Mouse (Mus musculus): ENCODE measurements around the gene Pex11g.

Pex11g gene

DNA sequence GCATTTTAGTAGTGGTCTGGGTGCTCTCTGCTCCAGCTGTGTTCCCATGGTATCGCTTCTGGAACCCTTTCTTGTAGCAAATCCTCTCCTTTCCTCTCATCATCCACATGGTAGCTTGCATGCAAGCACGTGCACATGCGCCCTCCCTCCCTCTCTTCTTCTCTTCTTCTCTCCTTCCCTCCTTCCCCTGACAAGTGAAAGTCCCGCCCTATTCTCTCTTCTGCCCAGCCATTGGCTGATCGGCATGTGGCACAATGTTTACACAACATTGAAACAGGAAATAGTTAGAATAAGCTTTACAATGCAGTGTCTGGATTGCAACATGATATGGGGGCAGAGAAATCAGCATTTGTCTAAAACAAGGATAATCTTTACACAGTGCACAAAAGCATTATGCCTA is 14.1 kb upstream of the Pex11g start:
- no peak for DNase-seq (ENCODE audit: low spot score in 2 of 2)

DNA sequence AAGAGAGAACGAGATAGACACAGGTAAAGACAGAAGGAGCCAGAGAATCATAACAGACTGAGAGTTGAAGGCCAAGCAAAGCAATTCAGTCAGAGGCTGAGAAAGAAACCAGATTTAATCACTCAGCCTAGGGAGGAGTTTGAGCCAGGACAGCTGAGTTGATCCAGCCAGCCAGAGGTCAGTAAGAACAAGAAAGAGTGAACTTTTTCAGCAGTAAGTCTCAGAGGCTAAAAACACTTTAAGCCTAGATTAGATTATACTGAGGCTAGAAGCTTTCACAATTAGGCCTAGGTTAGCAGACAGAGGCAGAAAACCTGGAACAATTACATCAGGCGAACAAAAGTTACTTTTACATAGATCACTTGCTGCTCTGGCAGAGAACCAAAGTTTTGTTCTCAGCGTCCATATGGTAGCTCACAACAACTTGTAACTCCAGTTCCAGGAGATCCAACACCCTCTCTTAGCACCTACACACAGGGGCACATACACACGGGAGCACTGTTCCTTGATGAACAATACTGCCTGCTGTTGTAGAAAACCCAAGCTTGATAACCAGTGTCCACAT is 12.8 kb upstream of the Pex11g start:
- DNase-seq (ENCODE audit: low spot score in 2 of 2): no peak

DNA sequence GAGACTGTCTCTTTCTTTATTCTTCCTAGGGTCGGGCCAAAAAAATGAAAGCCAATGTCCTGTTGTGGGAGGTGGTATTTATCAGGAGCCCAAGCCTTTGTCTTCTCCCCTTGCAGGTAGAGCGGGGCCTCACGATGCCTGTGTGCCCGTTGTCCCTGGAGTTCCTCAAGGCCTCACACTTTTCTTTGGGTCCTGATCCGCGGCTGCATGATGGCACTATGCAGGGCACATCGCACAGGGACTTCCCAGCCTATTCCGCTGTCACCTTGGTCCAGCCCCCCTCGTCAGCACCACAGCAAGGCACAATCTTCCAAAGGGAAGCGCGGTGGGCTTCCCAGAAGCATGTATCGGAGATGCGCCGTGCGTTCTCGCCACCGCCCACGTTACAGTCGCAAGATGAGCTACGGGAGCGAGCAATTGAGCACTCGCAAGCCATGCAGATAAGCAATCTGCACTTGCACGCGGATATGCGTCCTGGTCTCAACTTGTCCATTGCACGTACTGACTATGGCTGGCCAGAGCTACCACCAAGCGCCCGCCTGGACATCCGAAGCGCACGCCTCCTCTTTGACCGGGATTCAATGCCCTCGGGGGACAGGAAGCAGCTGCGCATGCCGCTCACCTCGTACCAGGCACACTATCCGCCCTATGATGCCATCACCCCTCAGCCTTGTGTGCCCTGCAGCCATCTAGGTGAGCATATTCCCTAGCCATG is 8.4 kb upstream of the Pex11g start:
- DNase-seq (ENCODE audit: low spot score in 2 of 2): no peak

DNA sequence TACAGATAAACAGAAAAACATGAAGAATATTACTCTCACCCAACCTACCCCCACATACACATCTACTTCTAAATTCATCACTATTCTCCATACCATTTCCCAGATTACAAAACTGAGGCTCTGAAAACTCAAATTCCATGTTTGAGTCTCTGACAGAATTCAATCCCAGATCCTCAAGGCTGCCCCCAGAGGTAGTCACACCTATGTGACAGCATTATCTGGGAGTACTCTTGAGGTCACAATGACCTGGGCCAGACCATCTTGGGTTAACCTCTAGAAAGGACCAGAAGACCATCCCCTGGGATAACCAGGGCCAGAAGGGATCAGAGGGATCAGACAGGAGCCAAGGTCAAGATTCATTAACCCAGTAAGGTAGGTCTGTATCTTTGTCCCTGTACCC is 3.1 kb upstream of the Pex11g start, which contains the start of gene Tex45:
Tex45 (plus strand) TSS at position 301 of the 400 bp plus-strand sequence.
- no peak for DNase-seq (ENCODE audit: low spot score in 2 of 2)

DNA sequence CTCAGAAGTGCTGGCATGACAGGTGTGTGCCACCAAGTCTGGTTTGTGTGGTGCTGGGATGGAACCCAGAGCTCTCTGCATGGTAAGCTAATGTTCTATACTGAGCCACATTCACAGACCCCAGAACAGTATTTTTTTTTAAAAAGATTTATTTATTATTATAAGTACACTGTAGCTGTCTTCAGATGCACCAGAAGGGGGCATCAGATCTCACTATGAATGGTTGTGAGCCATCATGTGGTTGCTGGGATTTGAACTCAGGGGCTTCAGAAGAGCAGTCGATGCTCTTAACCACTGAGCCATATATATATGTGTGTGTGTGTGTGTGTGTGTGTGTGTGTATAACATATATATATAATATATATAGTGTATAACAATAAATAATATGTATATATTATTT is 1.4 kb upstream of the Pex11g start:
- no peak for DNase-seq (ENCODE audit: low spot score in 2 of 2)

DNA sequence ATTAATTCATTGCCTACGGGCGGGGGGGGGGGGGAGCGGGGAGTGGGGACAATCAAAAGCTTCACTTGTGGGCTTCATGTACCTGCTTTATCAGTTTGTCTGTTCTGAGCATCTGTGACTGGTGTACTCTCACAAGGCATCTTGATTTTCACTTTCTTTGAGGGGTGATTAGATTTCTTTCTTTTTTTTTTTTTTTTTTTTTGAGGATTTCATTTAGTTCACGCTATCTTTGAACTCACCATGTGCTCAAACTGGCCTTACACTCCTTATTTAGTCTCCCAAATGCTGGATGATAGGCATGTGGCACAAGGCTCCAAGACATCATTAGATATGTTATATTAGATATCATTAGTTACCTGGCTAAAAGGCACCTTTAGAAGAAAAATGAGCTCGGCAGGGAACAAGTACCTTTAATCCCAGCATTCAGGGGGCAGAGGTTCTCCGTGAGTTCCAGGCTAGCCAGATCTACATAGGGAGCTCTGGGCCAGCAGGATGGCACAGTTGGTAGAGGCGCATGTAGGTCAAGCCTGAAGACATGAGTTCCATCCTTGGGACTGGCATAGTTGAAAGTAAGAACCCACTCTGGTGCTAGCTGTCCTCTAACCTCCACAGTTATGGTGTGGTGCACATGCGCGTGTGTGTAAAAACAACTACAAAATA is 536 bp upstream of the Pex11g start:
- no peak for DNase-seq (ENCODE audit: low spot score in 2 of 2)

DNA sequence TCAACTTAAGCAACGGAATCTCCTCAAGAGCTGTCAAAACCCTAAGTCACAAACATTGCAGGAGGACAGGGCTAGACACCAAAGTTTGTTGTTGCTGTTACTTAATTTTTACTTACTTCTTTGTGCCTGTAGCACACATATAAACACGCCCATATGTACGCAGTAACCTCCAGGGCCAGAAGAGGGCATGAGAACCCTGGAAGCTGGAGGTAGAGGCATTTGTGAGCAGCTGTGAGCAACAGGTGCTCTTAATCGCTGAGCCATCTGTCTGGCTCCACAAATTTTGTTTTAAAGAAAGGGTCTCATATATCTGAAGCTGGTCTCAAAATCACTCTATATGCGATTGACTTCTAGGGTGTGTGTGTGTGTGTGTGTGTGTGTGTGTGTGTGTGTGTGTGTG is 3.2 kb downstream of the Pex11g start:
- DNase-seq (ENCODE audit: low spot score in 2 of 2): no peak

DNA sequence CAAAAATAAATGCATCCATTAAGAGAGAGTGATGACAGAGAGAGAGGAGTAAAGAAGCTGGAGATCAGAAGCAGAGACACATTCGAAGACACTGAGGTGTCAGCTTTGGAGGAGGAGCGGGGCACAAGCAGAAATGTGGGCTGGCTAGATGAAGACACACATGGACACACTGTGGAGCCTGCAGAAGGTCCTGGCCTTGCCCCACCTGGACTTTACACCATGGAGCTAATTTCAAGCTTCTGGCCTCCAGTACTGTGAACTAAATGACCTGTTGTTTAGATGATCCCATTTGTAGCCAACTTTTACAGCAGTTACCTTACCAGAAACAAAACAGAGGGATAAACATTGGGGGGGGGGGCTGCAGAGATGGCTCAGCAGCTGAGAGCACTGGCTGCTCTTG is 4.2 kb downstream of the Pex11g start:
- DNase-seq (ENCODE audit: low spot score in 2 of 2): no peak

DNA sequence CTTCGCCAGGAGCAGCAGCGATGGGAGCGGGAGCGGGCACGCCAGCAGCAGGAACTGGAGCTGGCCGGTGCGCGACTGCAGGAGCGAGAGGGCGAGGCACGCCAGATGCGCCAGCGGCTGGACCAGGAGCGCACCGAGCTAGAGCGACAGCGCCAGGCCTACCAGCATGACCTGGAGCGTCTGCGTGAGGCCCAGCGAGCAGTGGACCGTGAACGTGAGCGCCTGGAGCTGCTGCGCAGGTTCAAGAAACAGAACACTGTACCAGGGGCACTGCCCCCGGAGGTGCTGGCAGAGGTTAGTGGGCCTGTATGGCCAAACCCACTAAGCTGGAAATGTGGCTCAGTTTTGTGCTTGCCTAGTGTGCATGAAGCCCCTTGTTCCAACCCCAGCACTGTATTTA is 15.5 kb downstream of the Pex11g start:
- DNase-seq (ENCODE audit: low spot score in 2 of 2): no peak

DNA sequence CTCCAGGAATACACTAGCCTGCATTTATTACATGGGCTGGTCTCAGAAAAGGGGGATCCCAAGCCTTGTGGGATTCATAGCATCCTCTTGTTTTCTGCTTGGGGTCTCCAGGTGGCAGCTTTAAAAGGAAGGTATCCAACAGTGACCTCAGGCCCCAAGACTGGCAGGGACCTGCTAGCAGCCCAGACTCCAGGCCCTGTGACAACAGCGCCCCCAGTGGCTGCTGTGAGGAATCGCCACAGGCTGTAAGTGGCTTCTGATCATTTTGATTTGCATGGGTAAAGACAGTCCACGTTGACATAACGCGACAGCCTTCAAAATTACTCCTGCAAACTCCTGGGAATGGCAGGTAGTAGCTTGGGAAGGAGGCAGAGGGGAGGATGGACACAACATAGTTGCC is 16.8 kb downstream of the Pex11g start:
- peak; percentile 35 to 54 for DNase-seq (ENCODE audit: low spot score in 2 of 2)

DNA sequence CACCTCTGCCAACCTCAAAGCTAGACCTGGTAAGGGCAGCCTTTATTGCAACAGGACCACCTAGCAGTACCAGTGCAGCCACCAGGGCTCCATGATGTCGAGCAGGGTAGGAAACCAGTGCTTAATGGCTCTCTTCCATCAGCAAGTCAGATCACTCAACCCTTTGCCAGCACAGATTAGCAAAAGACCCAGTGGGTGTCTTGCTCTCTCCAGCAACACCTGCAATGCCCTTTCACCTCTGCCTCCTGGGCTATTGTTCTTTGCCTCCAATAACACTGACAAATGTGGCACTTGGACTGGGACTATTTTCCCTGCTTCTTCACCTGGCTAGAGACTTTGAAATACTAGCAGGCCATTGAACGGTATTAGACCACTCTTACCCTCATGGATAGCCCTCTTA is 18.3 kb downstream of the Pex11g start:
- no peak for DNase-seq (ENCODE audit: low spot score in 2 of 2)

DNA sequence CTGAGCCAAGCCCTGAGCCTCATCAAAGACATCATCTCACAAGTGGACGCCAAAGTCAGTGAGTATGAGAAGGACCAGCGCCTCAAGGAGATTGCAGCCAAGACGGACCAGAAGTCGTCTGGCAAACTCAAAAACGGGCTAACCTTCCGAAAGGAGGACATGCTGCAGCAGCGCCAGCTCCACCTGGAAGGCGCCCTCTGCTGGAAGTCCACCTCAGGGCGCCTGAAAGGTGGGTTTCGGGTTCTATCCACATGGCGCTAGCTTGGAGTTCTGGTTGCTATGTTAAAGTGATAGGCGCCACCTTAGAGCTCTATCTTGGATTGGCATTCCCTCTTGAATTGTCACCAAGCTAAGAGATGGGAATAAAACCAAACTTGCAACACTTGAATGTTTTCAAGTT is 28.0 kb downstream of the Pex11g start:
- DNase-seq (ENCODE audit: low spot score in 2 of 2): no peak

DNA sequence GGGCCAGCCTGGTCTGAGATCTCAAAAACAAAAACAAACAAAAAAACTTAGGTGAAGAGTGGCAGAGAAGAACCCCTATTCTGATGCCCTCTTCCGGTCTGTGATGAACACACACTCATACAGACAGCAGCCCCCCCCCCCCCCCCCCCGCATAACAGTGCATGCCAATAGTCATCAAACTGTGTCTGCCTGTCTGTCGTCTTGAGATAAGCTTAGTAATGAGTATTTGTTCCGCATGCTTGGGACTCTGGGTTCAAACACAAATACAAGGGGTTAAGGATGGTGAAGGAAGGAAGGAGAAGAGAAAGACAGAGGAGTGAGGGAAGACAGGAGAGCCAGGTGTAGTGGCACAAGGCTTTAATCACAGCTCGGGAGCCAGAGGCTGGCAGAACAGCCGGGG is 31.0 kb downstream of the Pex11g start:
- DNase-seq (ENCODE audit: low spot score in 2 of 2): no peak

DNA sequence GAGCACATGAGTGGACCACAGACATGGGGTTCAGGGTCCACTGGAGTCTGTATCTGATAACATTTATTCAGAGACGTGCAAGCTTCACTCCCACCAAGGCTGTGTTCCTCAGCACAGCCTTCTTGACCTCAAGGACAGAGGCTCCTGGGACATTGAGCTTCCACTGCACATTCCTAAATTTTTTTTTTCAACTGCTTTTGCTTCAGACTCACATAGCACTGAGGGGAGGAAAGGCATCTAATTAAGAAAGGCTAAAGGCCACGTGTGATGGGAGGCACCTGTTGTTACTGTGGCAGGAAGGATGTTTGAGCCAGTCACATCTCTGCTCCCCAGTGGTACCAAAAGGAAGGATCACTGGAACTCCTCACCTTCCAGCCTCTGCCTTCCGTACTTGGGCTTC is 36.4 kb downstream of the Pex11g start:
- no peak for DNase-seq (ENCODE audit: low spot score in 2 of 2)

DNA sequence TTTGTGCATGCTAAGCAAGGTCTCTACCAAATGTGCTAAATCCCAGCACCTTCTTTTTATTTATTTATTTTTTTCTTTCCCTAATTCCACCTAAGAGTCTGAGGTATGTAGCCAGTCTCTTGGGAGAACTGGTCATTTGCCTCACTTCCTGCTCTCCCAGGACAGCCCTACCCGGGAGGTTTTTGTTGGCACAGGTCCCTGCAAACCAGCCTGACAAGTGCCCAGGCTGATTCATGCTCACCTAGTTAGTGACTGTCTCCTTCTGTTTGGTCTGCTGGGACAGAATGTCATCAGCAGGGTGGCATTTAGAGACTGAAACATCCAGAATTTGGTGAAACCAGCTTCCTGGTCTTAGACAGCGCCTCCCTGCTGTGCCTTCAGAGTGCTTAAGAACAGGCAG is 37.5 kb downstream of the Pex11g start:
- DNase-seq (ENCODE audit: low spot score in 2 of 2): peak; percentile 83 to 88

DNA sequence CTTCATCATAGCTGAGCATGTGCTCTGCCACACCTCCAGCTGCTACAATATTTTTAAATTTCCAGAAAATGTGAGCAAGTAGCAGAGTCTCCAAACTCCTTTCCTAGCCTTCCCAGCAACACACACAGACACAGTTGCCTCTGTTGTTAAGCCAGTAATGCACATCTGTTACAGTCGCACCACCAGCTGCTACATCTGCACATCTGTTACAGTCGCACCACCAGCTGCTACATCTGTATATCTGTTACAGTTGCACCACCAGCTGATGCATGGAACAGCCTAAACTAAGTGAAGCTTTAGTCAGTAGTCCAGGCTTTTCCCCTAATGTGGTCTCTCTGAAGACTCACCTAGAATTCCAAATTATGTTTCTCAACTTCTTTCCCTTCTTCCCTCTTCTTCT is 39.1 kb downstream of the Pex11g start:
- no peak for DNase-seq (ENCODE audit: low spot score in 2 of 2)

DNA sequence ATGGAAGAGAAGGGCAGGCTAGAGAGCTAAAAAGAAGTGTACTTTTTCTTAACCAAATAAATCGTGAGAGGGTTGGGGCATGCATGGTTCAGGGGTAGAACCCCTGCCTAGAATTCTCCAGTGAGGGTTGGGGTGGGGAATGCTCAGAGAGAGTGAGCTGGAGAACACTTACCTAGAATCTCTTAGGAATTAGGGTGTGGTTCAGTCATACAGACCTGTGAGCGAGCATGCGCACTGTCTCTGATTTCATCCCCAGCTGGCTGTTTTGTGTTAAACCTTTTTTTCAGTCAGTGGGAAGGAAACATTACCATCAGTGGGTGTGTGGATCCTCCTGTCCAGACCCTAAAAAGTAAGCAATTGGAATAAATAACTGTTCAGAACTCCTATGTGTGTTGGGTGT is 41.3 kb downstream of the Pex11g start:
- DNase-seq (ENCODE audit: low spot score in 2 of 2): no peak

DNA sequence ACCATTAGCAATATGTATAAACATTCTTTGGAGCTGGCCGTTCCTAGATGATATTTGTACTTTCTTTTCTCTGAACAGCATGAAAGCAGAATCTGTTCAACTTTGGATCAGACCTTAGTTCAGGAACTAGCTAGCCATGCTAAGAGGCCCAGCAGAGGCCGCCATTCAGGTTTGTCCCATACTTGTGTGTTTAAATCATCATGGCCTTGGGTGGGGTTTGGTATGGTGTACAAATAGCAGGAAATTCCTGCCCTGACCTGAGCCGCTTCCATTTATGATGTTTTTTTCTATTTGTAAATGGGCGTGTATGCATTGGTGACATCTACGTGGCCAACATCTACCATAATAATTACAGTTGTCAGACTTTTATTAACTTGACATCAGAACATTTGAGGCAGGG is 42.3 kb downstream of the Pex11g start:
- peak; percentile 39 to 47 for DNase-seq (ENCODE audit: low spot score in 2 of 2)

DNA sequence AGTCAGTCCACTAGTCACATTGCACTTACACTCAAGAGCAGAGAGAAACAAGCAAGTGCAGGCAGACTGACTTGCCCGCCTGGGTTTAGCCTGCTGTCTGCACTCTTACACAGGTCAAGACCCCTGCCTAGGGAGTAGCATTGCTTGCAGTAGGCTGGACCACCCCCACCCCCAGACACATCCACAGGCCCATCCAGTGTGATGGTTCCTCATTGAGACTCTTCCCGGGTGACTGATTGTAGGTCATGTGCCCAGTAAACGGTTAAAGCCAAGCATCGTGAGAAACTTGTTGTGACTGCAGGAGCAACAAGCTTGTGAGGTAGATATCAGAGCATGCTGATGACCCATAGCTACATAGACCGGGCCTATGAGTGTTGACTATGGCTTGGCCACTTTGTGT is 46.0 kb downstream of the Pex11g start:
- no peak for DNase-seq (ENCODE audit: low spot score in 2 of 2)

DNA sequence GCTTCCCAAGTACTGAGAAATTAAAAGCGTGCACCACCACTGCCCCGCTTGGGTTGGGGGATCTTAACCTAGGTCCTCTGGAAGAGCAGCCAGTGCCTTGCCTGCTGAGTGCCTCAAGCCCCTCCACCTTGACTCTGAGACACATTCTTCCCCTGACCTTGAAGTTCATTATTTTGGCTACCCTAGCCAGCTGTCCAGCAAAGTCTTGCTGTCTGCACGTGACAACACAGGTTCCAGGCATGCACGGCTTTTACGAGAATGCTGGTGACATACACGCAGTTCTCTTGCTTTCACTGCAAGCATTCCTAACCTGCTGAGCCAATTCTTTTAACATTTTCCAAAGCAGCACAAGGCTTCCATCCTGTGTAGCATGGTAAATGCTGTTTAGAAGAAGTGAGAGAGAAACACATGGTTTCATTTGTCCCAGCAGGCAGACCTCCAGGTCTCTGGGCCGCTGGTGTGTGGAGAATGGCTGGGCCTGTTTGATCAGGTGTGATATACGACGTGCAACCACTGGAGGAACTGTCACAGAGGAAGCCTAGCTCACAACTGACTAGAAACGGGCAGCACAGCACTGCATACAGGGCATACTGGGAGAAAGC is 47.3 kb downstream of the Pex11g start:
- no peak for DNase-seq (ENCODE audit: low spot score in 2 of 2)

DNA sequence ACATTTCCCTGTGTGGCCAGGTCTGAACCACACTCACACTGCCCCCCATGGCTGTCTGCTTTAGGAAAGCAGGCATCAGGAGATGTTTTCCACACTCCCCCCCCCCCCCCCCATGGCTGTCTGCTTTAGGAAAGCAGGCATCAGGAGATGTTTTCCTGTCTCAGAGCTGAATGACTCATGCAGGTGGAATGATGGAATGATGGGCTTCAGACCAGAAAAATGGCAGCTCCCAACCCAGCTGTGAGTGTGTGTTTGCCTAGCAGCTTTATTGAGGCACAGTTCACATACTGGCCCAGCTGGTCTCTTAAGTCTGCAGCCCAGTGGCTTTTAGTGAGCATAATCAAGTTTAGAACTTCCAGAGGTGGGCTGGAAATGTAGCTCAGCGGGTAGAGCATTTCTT is 49.4 kb downstream of the Pex11g start:
- DNase-seq (ENCODE audit: low spot score in 2 of 2): peak in 1 of 2 experiments; percentile 36

DNA sequence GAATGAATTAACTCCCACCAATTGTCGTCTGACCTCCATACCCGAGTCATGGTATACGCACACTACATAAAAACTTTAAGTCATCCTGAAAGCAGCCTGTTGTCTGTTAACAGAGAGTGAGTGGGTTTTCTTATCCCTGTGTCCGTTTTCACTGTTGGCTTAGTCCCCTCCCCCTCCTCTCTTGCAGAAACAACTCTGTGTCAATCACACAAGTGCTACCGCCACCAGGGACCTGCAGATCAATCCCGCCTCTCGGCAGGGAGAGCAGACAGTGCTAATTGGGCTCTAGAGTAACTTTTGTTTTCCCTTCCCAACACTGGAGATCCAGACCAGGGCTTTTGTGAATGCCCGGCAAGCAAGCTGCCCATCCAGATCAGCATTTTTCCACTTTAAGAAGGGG is 50.0 kb downstream of the Pex11g start:
- peak in 1 of 2 experiments; percentile 23 for DNase-seq (ENCODE audit: low spot score in 2 of 2)

DNA sequence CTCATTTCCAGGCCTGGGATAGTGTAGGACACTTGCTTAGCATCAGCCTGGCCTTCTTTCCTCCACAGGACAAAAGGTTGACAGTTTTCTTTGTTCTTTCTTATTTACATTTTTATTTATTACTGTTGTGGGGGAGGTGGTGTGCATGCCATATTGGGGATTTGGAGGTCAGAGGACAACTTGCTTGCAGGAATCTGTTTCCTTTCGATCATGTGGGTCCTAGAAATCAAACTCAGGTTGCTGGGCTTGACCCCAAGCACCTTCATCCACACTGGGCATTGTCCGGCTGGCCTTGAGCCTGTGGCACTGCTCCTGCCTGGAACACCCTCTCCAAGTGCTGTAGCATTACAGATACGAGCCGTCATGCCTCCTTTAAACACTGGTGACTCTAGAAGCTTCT is 50.6 kb downstream of the Pex11g start:
- no peak for DNase-seq (ENCODE audit: low spot score in 2 of 2)

Data from urinary bladder, postnatal 36 days (tissue).